7 mouse cellular contexts compared by ENCODE assay signal in genomic region chr2:25167919-25168664, GRCm38 (mm10). TPM values are rescaled to one million over a fixed set of nuclear protein-coding genes. Genes with fewer than 3 reads are reported as not detected.
DNase-seq lines count a peak whose midpoint lies in the region; ATAC-seq and TF ChIP-seq lines count a peak whose summit lies in the region.

No protein-coding gene starts in this region.

- dilution Hi-C loops in CH12.LX (cut with MboI; ENCODE audit: extremely low pct_ligation_motif_present, extremely low pct_unique_long_range_greater_than_20kb, low sequenced_read_pairs): no loop called here

- no peaks in the 10 kb centered on the region for H3K9me3 ChIP-seq in CH12.LX (replicated peaks; ENCODE audit: low read length)
- no peaks in the 10 kb centered on the region for H3K9me3 ChIP-seq in forebrain, embryonic 10.5 days
- H3K9me3 ChIP-seq in hindbrain, embryonic 13.5 days: no peaks in the 10 kb centered on the region
- no peaks in the 10 kb centered on the region for H3K9me3 ChIP-seq in liver, embryonic 11.5 days (ENCODE audit: control insufficient read depth, low read length)
- no peaks in the 10 kb centered on the region for H3K9me3 ChIP-seq in midbrain, embryonic 16.5 days (replicated peaks; ENCODE audit: control insufficient read depth, low read length, poor library complexity, severe bottlenecking)

- no peak for TF ChIP-seq CTCF in CH12.LX (conservative IDR thresholded peaks at IDR 0.05 in 1 of 2, IDR thresholded peaks at IDR 0.05 in 1 of 2; ENCODE audit: low read depth in 2 of 2, low read length in 2 of 2)

- peak; percentile 76 for ATAC-seq in hindbrain, embryonic 13.5 days (ENCODE audit: low FRiP score)
- peak; percentile 71 for ATAC-seq in liver, embryonic 11.5 days (replicated peaks; ENCODE audit: low FRiP score)
- ATAC-seq in midbrain, embryonic 16.5 days: peak; percentile 81

- in situ Hi-C loops in CH12.LX (cut with MboI; ENCODE audit: low pct_ligation_motif_present, low pct_unique_long_range_greater_than_20kb, low sequenced_read_pairs): no loop called here

- H3K4me1 ChIP-seq in CH12.LX (ENCODE audit: control insufficient read depth in 1 of 2, insufficient read depth in 2 of 2): peaks cover 11 to 36% of the 10 kb centered on the region in 2 experiments
- peaks cover 96% of the 10 kb centered on the region for H3K4me1 ChIP-seq in forebrain, embryonic 10.5 days
- H3K4me1 ChIP-seq in hindbrain, embryonic 13.5 days (replicated peaks): peaks cover 61% of the 10 kb centered on the region
- H3K4me1 ChIP-seq in liver, embryonic 11.5 days (replicated peaks; ENCODE audit: control insufficient read depth, insufficient read depth, low read length): peaks cover 37% of the 10 kb centered on the region
- peaks cover 10% of the 10 kb centered on the region; the same call in 1 of the 2 replicates for H3K4me1 ChIP-seq in midbrain, embryonic 16.5 days (ENCODE audit: control insufficient read depth, insufficient read depth, low read length)

- peaks cover 3% of the 10 kb centered on the region for H3K27me3 ChIP-seq in CH12.LX (replicated peaks)
- H3K27me3 ChIP-seq in forebrain, embryonic 10.5 days (ENCODE audit: poor library complexity, severe bottlenecking): 0 out of 2 replicates have a peak, but pooled peaks cover 9% of the 10 kb centered on the region
- H3K27me3 ChIP-seq in hindbrain, embryonic 13.5 days: no peaks in the 10 kb centered on the region
- no peaks in the 10 kb centered on the region for H3K27me3 ChIP-seq in liver, embryonic 11.5 days (replicated peaks; ENCODE audit: control insufficient read depth, insufficient read depth, low read length)
- no peaks in the 10 kb centered on the region for H3K27me3 ChIP-seq in midbrain, embryonic 16.5 days (ENCODE audit: control insufficient read depth, insufficient read depth, low read depth, low read length)

- H3K9ac ChIP-seq in CH12.LX (ENCODE audit: insufficient read depth, low read depth): no peak overlapping the region
- H3K9ac ChIP-seq in hindbrain, embryonic 13.5 days: peak overlapping the region; percentile 70
- peak overlapping the region; percentile 72 for H3K9ac ChIP-seq in liver, embryonic 11.5 days (ENCODE audit: low read depth, low read length)
- H3K9ac ChIP-seq in midbrain, embryonic 16.5 days (ENCODE audit: low read depth, low read length): peak overlapping the region; percentile 77

- TF ChIP-seq EP300 in CH12.LX (IDR thresholded peaks at IDR 0.05; ENCODE audit: low read length): no peak

- H3K4me2 ChIP-seq in CH12.LX (ENCODE audit: insufficient read depth, low read depth, poor library complexity, severe bottlenecking): peak overlapping the region; percentile 14; the same call in 1 of the 2 replicates
- peak overlapping the region; percentile 74 for H3K4me2 ChIP-seq in hindbrain, embryonic 13.5 days
- peak overlapping the region; percentile 94 for H3K4me2 ChIP-seq in liver, embryonic 11.5 days
- peak overlapping the region; percentile 94 for H3K4me2 ChIP-seq in midbrain, embryonic 16.5 days (ENCODE audit: low read length)

- no peak for DNase-seq in CH12.LX (ENCODE audit: extremely low read depth)
- peak; percentile 52 for DNase-seq in MN1 (ENCODE audit: low spot score)
- DNase-seq in forebrain, embryonic 10.5 days (ENCODE audit: extremely low spot score, low spot score): peak; percentile 87
- DNase-seq in liver, embryonic 11.5 days (ENCODE audit: low spot score): peak; percentile 63
- peak; percentile 49 for DNase-seq in thymus, postnatal 0 days (ENCODE audit: low spot score)

- WGBS in forebrain, embryonic 10.5 days: under 1% methylated on average over 41 of the region's 41 CpGs
- whole genome bisulfite sequencing in hindbrain, embryonic 13.5 days: under 1% methylated on average over 34 of the region's 41 CpGs
- 3% methylated on average over 32 of the region's 41 CpGs for WGBS in liver, embryonic 11.5 days
- under 1% methylated on average over 27 of the region's 41 CpGs for WGBS in midbrain, embryonic 16.5 days

- H3K36me3 ChIP-seq in CH12.LX (replicated peaks in 1 of 2; ENCODE audit: control insufficient read depth in 1 of 2, insufficient read depth in 1 of 2, low read length in 1 of 2): no peaks in the 10 kb centered on the region
- H3K36me3 ChIP-seq in forebrain, embryonic 10.5 days (replicated peaks): no peaks in the 10 kb centered on the region
- no peaks in the 10 kb centered on the region for H3K36me3 ChIP-seq in hindbrain, embryonic 13.5 days
- H3K36me3 ChIP-seq in liver, embryonic 11.5 days (ENCODE audit: control insufficient read depth, insufficient read depth, low read length): no peaks in the 10 kb centered on the region
- H3K36me3 ChIP-seq in midbrain, embryonic 16.5 days (ENCODE audit: control insufficient read depth, insufficient read depth, low read length): no peaks in the 10 kb centered on the region

- H3K27ac ChIP-seq in CH12.LX (ENCODE audit: insufficient read depth, low read depth): no peak overlapping the region
- peak overlapping the region; percentile 97 for H3K27ac ChIP-seq in forebrain, embryonic 10.5 days
- peak overlapping the region; percentile 74 for H3K27ac ChIP-seq in hindbrain, embryonic 13.5 days
- H3K27ac ChIP-seq in liver, embryonic 11.5 days (ENCODE audit: low read depth, low read length): peak overlapping the region; percentile 44
- peak overlapping the region; percentile 71 for H3K27ac ChIP-seq in midbrain, embryonic 16.5 days (ENCODE audit: low read length)

- TF ChIP-seq POLR2A in CH12.LX (IDR thresholded peaks at IDR 0.05; ENCODE audit: low read depth, low read length): no peak

- no peaks in the 10 kb centered on the region for H3K79me2 ChIP-seq in CH12.LX (replicated peaks; ENCODE audit: control insufficient read depth, extremely low read depth, insufficient read depth, poor library complexity, severe bottlenecking)

- no peak for TF ChIP-seq RAD21 in CH12.LX (IDR thresholded peaks at IDR 0.05; ENCODE audit: low read depth, low read length)

- H3K4me3 ChIP-seq in CH12.LX (replicated peaks in 1 of 3; ENCODE audit: low read depth in 2 of 3, low read length in 2 of 3, poor library complexity in 1 of 3): no peak overlapping the region
- H3K4me3 ChIP-seq in forebrain, embryonic 10.5 days: peak overlapping the region; percentile 54
- H3K4me3 ChIP-seq in hindbrain, embryonic 13.5 days: peak overlapping the region; percentile 49
- peak overlapping the region; percentile 57 for H3K4me3 ChIP-seq in liver, embryonic 11.5 days (ENCODE audit: low read depth, low read length)
- H3K4me3 ChIP-seq in midbrain, embryonic 16.5 days (ENCODE audit: low read depth, low read length): peak overlapping the region; percentile 62

RNA-seq across cellular contexts. Expression of gene Nrarp, which starts 12.5 kb away (rescaled TPM):
- total RNA-seq in CH12.LX (2012; rRNA removed) (3.1 TPM in 2 replicates), CH12.LX (2014; rRNA removed) (0.24 and 0.35 TPM in 2 replicates)
- polyA plus RNA-seq in CH12.LX (2012; ENCODE audit: insufficient read length, low read depth): 0.14 and 0.20 TPM in 2 replicates
- 37.4 and 40.7 TPM in 2 replicates for polyA plus RNA-seq in forebrain, embryonic 10.5 days (2016; fragmentation: Nextera tagmentation; extraction: Ambion mirVana)
- polyA plus RNA-seq in hindbrain, embryonic 13.5 days (2015; fragmentation: Nextera tagmentation; extraction: Ambion mirVana): 21.4 and 24.6 TPM in 2 replicates
- 6.5 and 7.6 TPM in 2 replicates for polyA plus RNA-seq in liver, embryonic 11.5 days (2014; fragmentation: Nextera tagmentation; extraction: Ambion mirVana)
- 13.1 and 15.0 TPM in 2 replicates for polyA plus RNA-seq in midbrain, embryonic 16.5 days (2015; fragmentation: Nextera tagmentation; extraction: Ambion mirVana)
- polyA plus RNA-seq in thymus, postnatal 0 days (2015; fragmentation: Nextera tagmentation; extraction: Ambion mirVana): 9.5 TPM in 2 replicates

RNA-seq across cellular contexts. Expression of gene Tor4a, which starts 28.6 kb away (rescaled TPM):
- total RNA-seq in CH12.LX (2012; rRNA removed) (17.5 and 20.4 TPM in 2 replicates), CH12.LX (2014; rRNA removed) (12.6 and 13.1 TPM in 2 replicates)
- polyA plus RNA-seq in CH12.LX (2012; ENCODE audit: insufficient read length, low read depth): 15.3 TPM in 2 replicates
- 1.3 and 1.5 TPM in 2 replicates for polyA plus RNA-seq in forebrain, embryonic 10.5 days (2016; fragmentation: Nextera tagmentation; extraction: Ambion mirVana)
- polyA plus RNA-seq in hindbrain, embryonic 13.5 days (2015; fragmentation: Nextera tagmentation; extraction: Ambion mirVana): 1.6 and 1.9 TPM in 2 replicates
- polyA plus RNA-seq in liver, embryonic 11.5 days (2014; fragmentation: Nextera tagmentation; extraction: Ambion mirVana): 12.1 and 13.1 TPM in 2 replicates
- polyA plus RNA-seq in midbrain, embryonic 16.5 days (2015; fragmentation: Nextera tagmentation; extraction: Ambion mirVana): 1.2 and 1.4 TPM in 2 replicates
- polyA plus RNA-seq in thymus, postnatal 0 days (2015; fragmentation: Nextera tagmentation; extraction: Ambion mirVana): 23.5 and 25.6 TPM in 2 replicates

RNA-seq across cellular contexts. Expression of gene Nelfb, which starts 43.2 kb away (rescaled TPM):
- total RNA-seq in CH12.LX (2012; rRNA removed): 57.0 and 58.7 TPM in 2 replicates
- 42.0 and 53.6 TPM in 2 replicates for total RNA-seq in CH12.LX (2014; rRNA removed)
- 52.5 and 58.0 TPM in 2 replicates for polyA plus RNA-seq in CH12.LX (2012; ENCODE audit: insufficient read length, low read depth)
- polyA plus RNA-seq in forebrain, embryonic 10.5 days (2016; fragmentation: Nextera tagmentation; extraction: Ambion mirVana): 128 and 130 TPM in 2 replicates
- polyA plus RNA-seq in hindbrain, embryonic 13.5 days (2015; fragmentation: Nextera tagmentation; extraction: Ambion mirVana): 98.3 and 104 TPM in 2 replicates
- 85.3 and 86.3 TPM in 2 replicates for polyA plus RNA-seq in liver, embryonic 11.5 days (2014; fragmentation: Nextera tagmentation; extraction: Ambion mirVana)
- 116 and 117 TPM in 2 replicates for polyA plus RNA-seq in midbrain, embryonic 16.5 days (2015; fragmentation: Nextera tagmentation; extraction: Ambion mirVana)
- 73.3 and 78.1 TPM in 2 replicates for polyA plus RNA-seq in thymus, postnatal 0 days (2015; fragmentation: Nextera tagmentation; extraction: Ambion mirVana)

RNA-seq across cellular contexts. Expression of gene Stpg3, which starts 46.3 kb away (rescaled TPM):
- not detected in 2 replicates for total RNA-seq in CH12.LX (2012; rRNA removed)
- not detected in 2 replicates for total RNA-seq in CH12.LX (2014; rRNA removed)
- polyA plus RNA-seq in CH12.LX (2012; ENCODE audit: insufficient read length, low read depth): not detected in 2 replicates
- polyA plus RNA-seq in forebrain, embryonic 10.5 days (2016; fragmentation: Nextera tagmentation; extraction: Ambion mirVana): not detected in 2 replicates
- not detected in 2 replicates for polyA plus RNA-seq in hindbrain, embryonic 13.5 days (2015; fragmentation: Nextera tagmentation; extraction: Ambion mirVana)
- polyA plus RNA-seq in liver, embryonic 11.5 days (2014; fragmentation: Nextera tagmentation; extraction: Ambion mirVana): 0.29 TPM in 1 of 2 replicates, not detected in the other
- not detected in 2 replicates for polyA plus RNA-seq in midbrain, embryonic 16.5 days (2015; fragmentation: Nextera tagmentation; extraction: Ambion mirVana)
- polyA plus RNA-seq in thymus, postnatal 0 days (2015; fragmentation: Nextera tagmentation; extraction: Ambion mirVana): 0.14 TPM in 1 of 2 replicates, not detected in the other

RNA-seq across cellular contexts. Expression of gene Fam166a, which starts 50.5 kb away (rescaled TPM):
- total RNA-seq in CH12.LX (2012; rRNA removed) (0.38 and 0.42 TPM in 2 replicates), CH12.LX (2014; rRNA removed) (not detected in 2 replicates)
- 23.4 and 35.0 TPM in 2 replicates for polyA plus RNA-seq in CH12.LX (2012; ENCODE audit: insufficient read length, low read depth)
- 0.67 and 0.80 TPM in 2 replicates for polyA plus RNA-seq in forebrain, embryonic 10.5 days (2016; fragmentation: Nextera tagmentation; extraction: Ambion mirVana)
- 0.40 and 1.3 TPM in 2 replicates for polyA plus RNA-seq in hindbrain, embryonic 13.5 days (2015; fragmentation: Nextera tagmentation; extraction: Ambion mirVana)
- 0.45 TPM in 2 replicates for polyA plus RNA-seq in liver, embryonic 11.5 days (2014; fragmentation: Nextera tagmentation; extraction: Ambion mirVana)
- polyA plus RNA-seq in midbrain, embryonic 16.5 days (2015; fragmentation: Nextera tagmentation; extraction: Ambion mirVana): 0.43 TPM in 1 of 2 replicates, not detected in the other
- polyA plus RNA-seq in thymus, postnatal 0 days (2015; fragmentation: Nextera tagmentation; extraction: Ambion mirVana): 0.34 TPM in 1 of 2 replicates, not detected in the other

Comparison
In these comparisons a context has a peak if more than half of its experiments do, and no peak if none do; other contexts are left out.
1. H3K4me2 ChIP-seq: peak in every context shown above with its lines; median percentile 94 in liver, embryonic 11.5 days; 94 in midbrain, embryonic 16.5 days; 74 in hindbrain, embryonic 13.5 days; 14 in CH12.LX.
2. H3K4me3 ChIP-seq: peak in forebrain, embryonic 10.5 days (single experiment), hindbrain, embryonic 13.5 days (single experiment), liver, embryonic 11.5 days (single experiment) and midbrain, embryonic 16.5 days (single experiment); none in CH12.LX (0 of 3).
3. Peak in every context shown above with its lines, with median percentiles within 50 percentile points of each other: ATAC-seq.